Mouse (Mus musculus) E14TG2a.4 (cell line): ENCODE measurements at regions not wholly inside any gene's neighbourhood (a gene's known extent, or its start where the extent isn't known, plus 50 kb on each side); places are given as distances from the start of the nearest gene placed in this dataset.

Experiments used
- CTCF ChIP-seq: conservative IDR thresholded peaks from 2 replicates; pipeline ENCODE4 v1.5.1; 2014; ENCODE audit warnings: low read length
- NANOG ChIP-seq: IDR thresholded peaks from 2 replicates; pipeline ENCODE4 v1.6.1; 2014; ENCODE audit warnings: borderline replicate concordance, low read length, mixed read lengths

DNA sequence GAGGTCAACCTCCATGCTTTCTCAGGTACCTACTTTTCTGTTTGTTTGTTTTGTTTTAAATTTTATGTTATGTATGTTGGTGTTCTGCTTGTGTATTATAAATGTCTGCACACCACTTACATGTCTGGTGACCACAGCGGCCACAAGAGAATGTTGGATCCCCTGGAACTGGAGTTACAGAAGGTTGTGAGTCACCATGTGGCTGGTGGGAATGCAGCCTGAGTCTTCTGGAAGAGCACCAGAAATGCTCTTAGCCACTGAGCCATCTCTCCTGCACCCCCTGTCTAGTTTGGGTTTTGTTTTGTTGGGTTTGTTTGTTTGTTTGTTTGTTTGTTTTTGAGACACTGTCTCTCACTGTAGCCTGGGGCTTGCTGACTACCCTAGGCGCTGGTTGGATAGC is 52.6 kb upstream of the Tln2 start:
- no peak for TF ChIP-seq CTCF
- TF ChIP-seq NANOG: no peak
